Mouse (Mus musculus) olfactory bulb, adult 2 months (tissue): ENCODE measurements around the gene Rab20.

Source experiments
- CTCF ChIP-seq: fragments of 200-500 bp; IDR thresholded peaks from 2 replicates; pipeline ENCODE4 v1.5.1; 2012; ENCODE audit warnings: low read depth, mild to moderate bottlenecking, low read length, moderate library complexity; ENCODE audit not compliant: insufficient read depth
- POLR2A ChIP-seq: fragments of 200-500 bp; IDR thresholded peaks from 2 replicates; pipeline ENCODE4 v1.6.1; 2012; ENCODE audit warnings: mild to moderate bottlenecking, low read depth, low read length, moderate library complexity; ENCODE audit not compliant: insufficient read depth

- TF ChIP-seq CTCF (no peak), POLR2A (no peak)
Measured at GRCm38 (mm10) chr8:11512711-11513110, 34.2 kb upstream of the Rab20 start.
